8 mouse cellular contexts compared by ENCODE assay signal in the genomic region with DNA sequence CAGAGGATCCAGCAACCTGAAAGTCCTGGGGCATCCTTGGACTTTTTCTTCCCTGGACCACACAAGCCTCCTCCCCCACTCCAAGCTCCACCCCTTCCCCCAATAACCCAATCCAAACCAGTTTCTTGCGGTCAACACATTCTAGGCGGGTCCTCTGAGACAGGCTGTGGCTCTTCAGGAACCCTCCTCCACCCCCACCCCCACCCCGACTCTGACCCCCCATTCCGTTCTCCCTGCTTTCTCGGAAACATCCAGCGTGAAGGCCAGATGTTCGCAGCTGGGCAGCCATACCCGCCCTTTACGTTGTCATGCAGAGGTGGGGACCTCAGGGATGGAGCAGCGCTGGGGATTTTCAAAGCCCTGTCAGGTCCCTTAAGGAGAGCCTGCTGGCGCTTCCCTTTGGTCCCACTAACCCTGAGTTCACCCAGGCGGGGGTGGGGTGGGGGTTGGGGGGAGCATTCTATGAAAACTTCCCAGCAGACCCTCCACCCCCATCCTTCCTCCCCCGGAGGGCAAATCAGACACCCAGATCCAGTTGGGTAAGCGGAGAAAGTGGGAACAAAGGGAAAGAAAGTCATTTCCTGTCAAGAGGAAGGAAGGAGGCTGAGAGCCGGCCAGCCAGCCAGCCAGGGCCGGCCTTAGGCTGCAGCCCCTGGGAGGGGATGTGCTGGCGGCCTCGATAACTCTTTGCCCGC. TPM values are rescaled to one million over a fixed set of nuclear protein-coding genes. Genes with fewer than 3 reads are reported as not detected.
A peak's percentile ranks its signal among the peaks of the same experiment; 100 is the strongest.
DNase-seq lines count a peak whose midpoint lies in the region; ATAC-seq lines count a peak whose summit lies in the region.

No protein-coding gene starts in this region.

- peak; percentile 97 for DNase-seq in heart, adult 11 months
- DNase-seq in heart, postnatal 25 days (ENCODE audit: low spot score), result no peak
- DNase-seq in limb, embryonic 10.5 days (ENCODE audit: low spot score), result peak; percentile 76
- no peak for DNase-seq in natural killer cell, adult 2 months (ENCODE audit: low spot score in 2 of 2)
- DNase-seq in left cerebral cortex, adult 18-20 months (ENCODE audit: low spot score in 2 of 2), result no peak
- DNase-seq in left cerebral cortex, postnatal 4 days, result no peak

- ATAC-seq in heart, embryonic 14.5 days (ENCODE audit: insufficient number of reproducible peaks, insufficient read depth, low FRiP score, low read depth), result peak; percentile 29; the same call in 1 of the 2 replicates
- no peak for ATAC-seq in midbrain, embryonic 16.5 days

- H3K9ac ChIP-seq in heart, embryonic 14.5 days (ENCODE audit: low read length), result peak overlapping the region; percentile 82
- peak overlapping the region; percentile 58 for H3K9ac ChIP-seq in midbrain, embryonic 16.5 days (ENCODE audit: low read depth, low read length)

- intact Hi-C loops in heart, postnatal 25 days (cut with DNase I), result no loop called here
- intact Hi-C loops in left cerebral cortex, postnatal 4 days (cut with DNase I), result no loop called here

- H3K27me3 ChIP-seq in heart, embryonic 14.5 days (ENCODE audit: control insufficient read depth, insufficient read depth, low read length), result no peaks in the 10 kb centered on the region
- H3K27me3 ChIP-seq in limb, embryonic 10.5 days (ENCODE audit: low read depth, poor library complexity, severe bottlenecking), result no peaks in the 10 kb centered on the region
- no peaks in the 10 kb centered on the region for H3K27me3 ChIP-seq in midbrain, embryonic 16.5 days (ENCODE audit: control insufficient read depth, insufficient read depth, low read depth, low read length)

- peaks cover 29 to 42% of the 10 kb centered on the region in 2 experiments for H3K4me1 ChIP-seq in heart, embryonic 14.5 days (ENCODE audit: control insufficient read depth in 2 of 2, insufficient read depth in 2 of 2, low read length in 2 of 2)
- peaks cover 41% of the 10 kb centered on the region for H3K4me1 ChIP-seq in limb, embryonic 10.5 days
- H3K4me1 ChIP-seq in midbrain, embryonic 16.5 days (ENCODE audit: control insufficient read depth, insufficient read depth, low read length), result peaks cover 10% of the 10 kb centered on the region

- H3K27ac ChIP-seq in heart, embryonic 14.5 days (replicated peaks in 1 of 2; ENCODE audit: control insufficient read depth in 1 of 2, insufficient read depth in 1 of 2, low read depth in 2 of 2, low read length in 2 of 2), result peak overlapping the region; percentile 76 to 86
- peak overlapping the region; percentile 93 for H3K27ac ChIP-seq in limb, embryonic 10.5 days
- H3K27ac ChIP-seq in midbrain, embryonic 16.5 days (ENCODE audit: low read length), result no peak overlapping the region

- 2% methylated on average over 18 of the region's 19 CpGs for WGBS in heart, embryonic 14.5 days
- 1% methylated on average over 19 of the region's 19 CpGs for WGBS in limb, embryonic 10.5 days
- 3% methylated on average over 18 of the region's 19 CpGs for WGBS in midbrain, embryonic 16.5 days

- peaks cover 26% of the 10 kb centered on the region for H3K36me3 ChIP-seq in heart, embryonic 14.5 days (ENCODE audit: control insufficient read depth, insufficient read depth, low read length)
- H3K36me3 ChIP-seq in limb, embryonic 10.5 days, result peaks cover 33% of the 10 kb centered on the region
- H3K36me3 ChIP-seq in midbrain, embryonic 16.5 days (ENCODE audit: control insufficient read depth, insufficient read depth, low read length), result peaks cover 5% of the 10 kb centered on the region; the same call in 1 of the 2 replicates

- H3K9me3 ChIP-seq in heart, embryonic 14.5 days (ENCODE audit: control insufficient read depth, low read length), result no peaks in the 10 kb centered on the region
- no peaks in the 10 kb centered on the region for H3K9me3 ChIP-seq in limb, embryonic 10.5 days (replicated peaks)
- no peaks in the 10 kb centered on the region for H3K9me3 ChIP-seq in midbrain, embryonic 16.5 days (replicated peaks; ENCODE audit: control insufficient read depth, low read length, poor library complexity, severe bottlenecking)

- peak overlapping the region; percentile 63 for H3K4me2 ChIP-seq in heart, embryonic 14.5 days (ENCODE audit: low read length)
- peak overlapping the region; percentile 92 for H3K4me2 ChIP-seq in midbrain, embryonic 16.5 days (ENCODE audit: low read length)

- peak overlapping the region; percentile 62 to 69 for H3K4me3 ChIP-seq in heart, embryonic 14.5 days (ENCODE audit: control insufficient read depth in 1 of 2, insufficient read depth in 1 of 2, low read depth in 1 of 2, low read length in 2 of 2)
- H3K4me3 ChIP-seq in limb, embryonic 10.5 days, result peak overlapping the region; percentile 67
- peak overlapping the region; percentile 66 for H3K4me3 ChIP-seq in midbrain, embryonic 16.5 days (ENCODE audit: low read depth, low read length)

RNA-seq across cellular contexts. Expression of a gene that starts 7.5 kb away (rescaled TPM):
- total RNA-seq in heart, postnatal 25 days (2021), result 100 to 1,000 TPM; 298 to 316 TPM
- polyA plus RNA-seq in heart, embryonic 14.5 days (2014; fragmentation: Nextera tagmentation; extraction: Ambion mirVana), result 45.2 and 45.7 TPM in 2 replicates
- polyA plus RNA-seq in limb, embryonic 10.5 days (2016; fragmentation: Nextera tagmentation; extraction: Ambion mirVana), result 58.6 and 77.7 TPM in 2 replicates
- polyA plus RNA-seq in midbrain, embryonic 16.5 days (2015; fragmentation: Nextera tagmentation; extraction: Ambion mirVana), result 35.6 and 37.8 TPM in 2 replicates
- 1 to 10 TPM; 1.4 to 1.6 TPM for total RNA-seq in left cerebral cortex, adult 18-20 months (2021)
- 10 to 100 TPM; 19.8 to 23.8 TPM for total RNA-seq in left cerebral cortex, postnatal 4 days (2021)

RNA-seq across cellular contexts. Expression of a gene that starts 20.1 kb away (rescaled TPM):
- 10 to 100 TPM; 21.2 to 28.9 TPM for total RNA-seq in heart, postnatal 25 days (2021)
- 0.19 and 0.43 TPM in 2 replicates for polyA plus RNA-seq in heart, embryonic 14.5 days (2014; fragmentation: Nextera tagmentation; extraction: Ambion mirVana)
- 1.1 and 1.6 TPM in 2 replicates for polyA plus RNA-seq in limb, embryonic 10.5 days (2016; fragmentation: Nextera tagmentation; extraction: Ambion mirVana)
- 0.14 and 0.43 TPM in 2 replicates for polyA plus RNA-seq in midbrain, embryonic 16.5 days (2015; fragmentation: Nextera tagmentation; extraction: Ambion mirVana)
- under 1 TPM; 0.53 to 0.63 TPM for total RNA-seq in left cerebral cortex, adult 18-20 months (2021)
- total RNA-seq in left cerebral cortex, postnatal 4 days (2021), result under 1 TPM; 0.38 to 0.46 TPM

RNA-seq across cellular contexts. Expression of a gene that starts 25.3 kb away (rescaled TPM):
- total RNA-seq in heart, postnatal 25 days (2021), result 100 to 1,000 TPM; 105 to 117 TPM
- 0.09 and 0.19 TPM in 2 replicates for polyA plus RNA-seq in heart, embryonic 14.5 days (2014; fragmentation: Nextera tagmentation; extraction: Ambion mirVana)
- polyA plus RNA-seq in limb, embryonic 10.5 days (2016; fragmentation: Nextera tagmentation; extraction: Ambion mirVana), result 0.05 TPM in 1 of 2 replicates, not detected in the other
- polyA plus RNA-seq in midbrain, embryonic 16.5 days (2015; fragmentation: Nextera tagmentation; extraction: Ambion mirVana), result 0.27 and 0.45 TPM in 2 replicates
- total RNA-seq in left cerebral cortex, adult 18-20 months (2021), result 1 to 10 TPM; 3.9 to 4.1 TPM
- 1 to 10 TPM; 1.1 to 1.7 TPM for total RNA-seq in left cerebral cortex, postnatal 4 days (2021)

RNA-seq across cellular contexts. Expression of a gene that starts 59.9 kb away (rescaled TPM):
- total RNA-seq in heart, postnatal 25 days (2021), result 10 to 100 TPM; 27.3 to 29.7 TPM
- 9.6 and 10.7 TPM in 2 replicates for polyA plus RNA-seq in heart, embryonic 14.5 days (2014; fragmentation: Nextera tagmentation; extraction: Ambion mirVana)
- polyA plus RNA-seq in limb, embryonic 10.5 days (2016; fragmentation: Nextera tagmentation; extraction: Ambion mirVana), result 11.5 TPM in 2 replicates
- polyA plus RNA-seq in midbrain, embryonic 16.5 days (2015; fragmentation: Nextera tagmentation; extraction: Ambion mirVana), result 13.6 and 19.2 TPM in 2 replicates
- total RNA-seq in left cerebral cortex, adult 18-20 months (2021), result 10 to 100 TPM; 58.4 to 60.6 TPM
- 10 to 100 TPM; 80.6 to 86.1 TPM for total RNA-seq in left cerebral cortex, postnatal 4 days (2021)

Comparison
In these comparisons a context has a peak if more than half of its experiments do, and no peak if none do; other contexts are left out.
1. DNase-seq: peak in heart, adult 11 months (single experiment) and limb, embryonic 10.5 days (single experiment); none in heart, postnatal 25 days (single experiment), natural killer cell, adult 2 months (0 of 2), left cerebral cortex, adult 18-20 months (0 of 2) and left cerebral cortex, postnatal 4 days (single experiment).
2. RNA of a gene that starts 7.5 kb away (total RNA-seq): 298 to 316 TPM in heart, postnatal 25 days; 19.8 to 23.8 TPM in left cerebral cortex, postnatal 4 days and 1.4 to 1.6 TPM in left cerebral cortex, adult 18-20 months; every median in the first group is over 10 times any median in the second.
3. RNA of a gene that starts 20.1 kb away (total RNA-seq): 21.2 to 28.9 TPM in heart, postnatal 25 days; 0.53 to 0.63 TPM in left cerebral cortex, adult 18-20 months and 0.38 to 0.46 TPM in left cerebral cortex, postnatal 4 days; every median in the first group is over 10 times any median in the second.
4. RNA of a gene that starts 25.3 kb away (total RNA-seq): 105 to 117 TPM in heart, postnatal 25 days; 3.9 to 4.1 TPM in left cerebral cortex, adult 18-20 months and 1.1 to 1.7 TPM in left cerebral cortex, postnatal 4 days; every median in the first group is over 10 times any median in the second.
5. Peak in every context shown above with its lines, with median percentiles within 50 percentile points of each other: H3K4me3 ChIP-seq.